Mouse (Mus musculus) MN1 (cell line): ENCODE data around the gene Mylpf.

Experiments used
- DNase-seq: peaks from one replicate; pipeline ENCODE4 v3.0.0-alpha.2; 2016; ENCODE audit warnings: low spot score

Mylpf gene

GRCm38 (mm10) chr7:127206606-127207005, 2.1 kb upstream of the Mylpf start:
- DNase-seq, result no peak

DNA sequence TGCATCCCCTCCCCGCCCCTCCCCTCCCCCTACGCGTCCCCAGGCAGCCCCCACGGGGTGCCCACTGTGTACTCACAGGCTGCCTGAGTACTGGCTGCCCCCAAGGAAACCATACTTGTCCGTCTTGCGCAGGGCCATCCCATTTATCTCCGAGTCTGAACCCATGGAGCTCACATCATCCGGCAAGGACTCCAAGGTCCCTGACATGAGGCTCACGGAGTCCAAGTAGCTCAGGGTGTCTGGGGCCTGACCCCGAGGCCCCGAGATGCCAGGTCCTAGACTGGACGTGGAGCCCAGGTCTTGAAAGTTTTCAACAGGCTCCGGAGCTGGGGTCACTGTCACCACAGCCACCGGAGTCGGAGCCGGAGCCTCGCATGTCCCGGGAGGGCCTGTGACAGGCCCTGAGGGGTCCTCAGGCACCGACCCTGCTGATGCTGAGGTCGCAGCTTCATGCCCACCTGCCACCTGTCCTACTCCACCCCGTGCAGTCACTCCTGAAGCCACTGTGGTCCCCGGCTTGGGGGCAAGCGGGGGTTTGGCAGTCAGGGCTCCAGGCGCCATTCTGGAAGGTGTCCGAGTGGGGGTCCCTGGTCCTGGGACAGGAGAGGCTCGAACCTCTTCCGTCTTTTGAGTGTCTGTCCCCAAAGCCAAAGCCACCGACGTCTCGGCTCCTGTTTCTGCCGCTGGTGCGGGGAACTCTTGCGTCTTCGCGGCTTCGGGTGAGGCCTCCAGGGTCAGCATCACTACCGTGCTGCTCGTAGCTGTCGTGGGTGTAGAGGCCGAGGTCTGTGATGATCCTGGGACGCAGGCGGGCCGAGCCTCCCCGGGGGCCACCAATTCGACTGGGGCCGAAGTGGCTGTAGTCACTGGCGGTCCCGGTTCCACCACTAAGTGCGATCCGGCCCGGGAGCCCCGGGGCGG, 1.1 kb upstream of the Mylpf start:
- DNase-seq, result peak; percentile 54

DNA sequence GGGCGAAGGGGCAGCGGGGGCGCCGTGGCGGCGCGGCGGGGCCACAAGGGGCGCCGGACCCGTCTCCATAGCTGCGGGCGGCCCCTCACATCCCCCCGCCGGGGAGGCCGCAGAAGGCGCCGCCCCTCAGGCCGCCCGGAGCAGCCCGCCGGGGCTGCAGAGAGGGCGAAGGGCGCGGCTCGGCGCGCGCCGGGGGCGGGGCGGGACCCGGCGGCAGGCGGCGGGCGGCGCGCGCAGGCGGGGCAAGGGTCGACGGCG, 466 bp upstream of the Mylpf start, which contains the start of gene Tbc1d10b:
Gene Tbc1d10b, minus strand, starts transcription at position 174 of the 258 bp plus-strand sequence.
- DNase-seq, result no peak

DNA sequence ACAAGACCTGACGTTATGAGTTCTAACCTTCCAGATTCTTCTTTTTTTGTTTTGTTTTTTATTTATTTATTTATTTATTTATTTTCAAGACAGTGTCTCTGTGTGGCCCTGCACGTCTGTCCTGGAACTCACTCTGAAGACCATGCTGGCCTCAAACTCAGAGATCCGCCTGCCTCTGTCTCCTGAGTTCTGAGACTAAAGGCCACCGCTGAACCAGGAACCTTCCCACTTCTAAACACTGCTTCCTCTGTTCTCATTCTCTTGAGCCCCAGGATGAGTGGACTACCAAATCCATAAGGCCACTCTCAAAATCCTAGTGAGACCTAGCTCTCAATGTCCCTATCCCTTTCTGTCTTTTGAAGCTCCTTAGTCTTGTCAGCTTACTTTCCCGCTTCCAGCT, 1.2 kb downstream of the Mylpf start:
- no peak for DNase-seq

- no peak for DNase-seq
Observed at GRCm38 (mm10) chr7:127210266-127210665, 1.6 kb downstream of the Mylpf start.

- no peak for DNase-seq
Observed at GRCm38 (mm10) chr7:127211014-127211745, 2.5 kb downstream of the Mylpf start.

DNA sequence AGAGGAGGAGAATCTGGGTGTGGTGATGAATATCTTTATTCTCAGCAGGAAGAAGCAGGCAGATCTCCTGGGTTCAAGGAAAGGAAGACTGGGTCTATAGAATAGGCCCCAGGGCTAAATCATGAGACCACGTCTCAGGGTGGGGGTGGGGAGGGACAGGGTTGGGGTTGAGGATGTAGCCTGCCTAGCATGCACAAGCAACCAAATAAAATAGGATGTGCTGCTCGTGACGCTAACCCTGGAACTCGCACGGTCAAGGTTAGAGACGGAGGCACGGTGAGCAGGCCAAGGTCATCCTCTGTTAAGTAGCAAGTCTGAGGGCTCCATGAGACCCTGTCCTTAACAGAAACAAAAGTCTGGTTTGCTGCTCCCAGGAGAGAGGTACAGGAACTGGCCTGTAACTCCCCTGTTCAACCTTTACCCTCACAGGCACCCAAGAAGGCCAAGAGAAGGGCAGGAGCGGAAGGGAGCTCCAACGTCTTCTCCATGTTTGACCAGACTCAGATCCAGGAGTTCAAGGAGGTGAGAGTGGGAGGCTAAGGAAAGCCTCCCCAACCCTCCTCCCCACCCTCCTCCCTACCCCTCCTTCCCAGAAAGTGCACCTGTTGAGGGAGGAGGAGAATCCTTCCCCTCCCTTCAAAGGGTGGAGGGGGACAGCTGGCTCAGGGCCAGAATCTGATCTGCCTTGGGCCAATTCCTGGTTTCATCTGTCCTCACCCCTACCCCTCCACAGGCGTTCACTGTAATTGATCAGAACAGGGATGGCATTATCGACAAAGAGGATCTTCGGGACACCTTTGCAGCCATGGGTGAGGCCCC, 4.0 kb downstream of the Mylpf start:
- DNase-seq, result no peak

- peak; percentile 71 for DNase-seq
Observed at GRCm38 (mm10) chr7:127213485-127213884, 4.8 kb downstream of the Mylpf start.

DNA sequence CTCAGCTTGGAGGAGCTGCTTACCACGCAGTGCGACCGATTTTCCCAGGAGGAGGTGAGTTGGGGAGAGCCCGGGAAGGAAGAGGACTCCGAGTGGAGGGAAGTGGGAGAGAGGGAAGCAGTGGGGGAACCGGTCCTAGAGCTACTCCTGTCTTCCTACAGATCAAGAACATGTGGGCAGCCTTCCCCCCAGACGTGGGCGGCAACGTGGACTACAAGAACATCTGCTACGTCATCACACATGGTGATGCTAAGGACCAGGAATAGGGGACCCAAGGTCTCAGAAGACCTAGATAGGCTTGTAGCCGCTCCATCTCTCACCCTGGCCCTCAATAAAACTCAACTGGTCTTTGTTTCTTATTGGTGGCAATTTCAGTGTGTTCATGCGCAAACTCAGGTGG, 5.2 kb downstream of the Mylpf start:
- peak; percentile 51 for DNase-seq

DNA sequence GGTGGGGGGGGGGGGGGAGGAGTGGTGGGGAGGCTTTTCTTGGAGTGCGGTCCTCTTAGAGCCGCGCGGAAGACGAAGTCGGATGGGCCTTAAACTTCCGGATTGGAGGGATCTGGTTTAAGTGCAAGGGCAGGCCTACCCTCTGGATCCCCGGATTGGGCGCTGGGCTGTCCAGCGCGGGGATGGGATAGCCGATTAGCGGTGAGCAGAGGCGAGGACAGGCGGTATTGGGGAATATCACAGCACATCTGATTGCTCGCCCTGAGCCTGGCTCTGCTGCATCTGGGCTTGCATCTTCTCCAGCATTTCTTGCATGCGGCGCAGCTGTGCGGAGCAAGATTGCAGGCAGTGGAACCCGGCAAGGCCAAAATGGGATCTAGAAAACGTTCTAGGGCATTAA, 5.8 kb downstream of the Mylpf start:
- peak; percentile 73 for DNase-seq

DNA sequence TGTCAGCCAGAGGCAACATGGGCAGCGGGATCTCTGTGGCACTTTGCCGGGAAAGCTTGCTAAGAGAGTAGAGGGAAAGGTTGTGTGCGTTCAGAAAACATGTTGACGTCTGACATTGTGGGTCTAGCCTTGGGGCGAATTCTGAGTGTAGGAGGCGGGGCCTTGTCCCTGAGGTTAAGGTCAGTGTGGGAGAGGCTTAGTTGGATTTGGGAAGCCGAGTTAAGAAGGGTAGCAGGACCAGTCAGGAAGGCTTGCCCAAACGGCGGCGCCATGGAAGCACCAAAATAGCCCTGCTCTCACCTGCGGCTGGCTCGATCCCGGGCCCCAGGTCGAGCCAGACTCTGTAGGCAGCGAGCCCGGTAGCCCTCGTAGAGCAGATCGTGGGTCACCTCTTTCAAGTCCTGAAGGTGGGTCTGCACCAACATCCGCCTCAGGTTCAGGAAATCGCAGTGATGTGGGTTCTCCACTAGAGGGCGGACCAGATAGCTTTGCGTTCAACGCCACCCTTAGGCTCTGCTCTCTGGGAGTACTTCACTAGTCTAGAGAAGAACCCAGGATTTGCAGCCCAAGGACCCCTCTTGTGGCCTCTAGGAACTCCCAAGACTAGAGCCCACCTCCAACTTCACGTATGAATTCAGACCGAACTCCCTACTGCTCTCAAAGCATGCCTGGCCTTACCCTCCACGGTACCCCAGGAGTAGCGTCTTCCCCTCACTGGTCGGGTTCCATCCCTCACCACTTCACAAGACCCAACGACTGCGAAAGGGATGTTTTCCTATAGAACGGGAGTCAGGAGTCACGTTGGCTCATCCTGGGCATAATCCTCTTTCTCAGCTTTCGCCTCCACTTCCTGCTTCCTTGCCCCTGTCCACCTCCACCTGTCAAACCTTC, 6.5 kb downstream of the Mylpf start:
- DNase-seq, result peak; percentile 82

DNA sequence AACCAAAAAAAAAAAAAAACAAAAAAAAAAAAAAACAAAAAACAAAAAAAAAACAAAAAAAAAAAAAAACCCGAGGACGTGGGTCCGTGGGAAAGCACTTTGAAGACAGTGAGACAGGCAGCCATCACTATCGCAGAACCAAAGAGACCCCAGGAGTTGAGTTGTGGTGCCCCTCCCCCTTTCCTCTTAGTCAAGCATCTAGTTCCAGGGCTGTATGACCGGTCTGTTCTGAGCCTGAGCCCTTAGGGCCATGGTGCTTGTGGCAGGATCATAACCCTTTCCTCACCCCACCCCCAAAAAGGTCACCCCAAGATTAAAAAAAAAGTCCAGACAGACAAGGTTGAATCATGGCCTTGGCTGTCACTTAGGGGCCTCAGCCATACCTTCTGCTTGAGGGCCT, 7.6 kb downstream of the Mylpf start:
- DNase-seq, result no peak

- no peak for DNase-seq
Observed at GRCm38 (mm10) chr7:127217475-127217874, 8.8 kb downstream of the Mylpf start.

DNA sequence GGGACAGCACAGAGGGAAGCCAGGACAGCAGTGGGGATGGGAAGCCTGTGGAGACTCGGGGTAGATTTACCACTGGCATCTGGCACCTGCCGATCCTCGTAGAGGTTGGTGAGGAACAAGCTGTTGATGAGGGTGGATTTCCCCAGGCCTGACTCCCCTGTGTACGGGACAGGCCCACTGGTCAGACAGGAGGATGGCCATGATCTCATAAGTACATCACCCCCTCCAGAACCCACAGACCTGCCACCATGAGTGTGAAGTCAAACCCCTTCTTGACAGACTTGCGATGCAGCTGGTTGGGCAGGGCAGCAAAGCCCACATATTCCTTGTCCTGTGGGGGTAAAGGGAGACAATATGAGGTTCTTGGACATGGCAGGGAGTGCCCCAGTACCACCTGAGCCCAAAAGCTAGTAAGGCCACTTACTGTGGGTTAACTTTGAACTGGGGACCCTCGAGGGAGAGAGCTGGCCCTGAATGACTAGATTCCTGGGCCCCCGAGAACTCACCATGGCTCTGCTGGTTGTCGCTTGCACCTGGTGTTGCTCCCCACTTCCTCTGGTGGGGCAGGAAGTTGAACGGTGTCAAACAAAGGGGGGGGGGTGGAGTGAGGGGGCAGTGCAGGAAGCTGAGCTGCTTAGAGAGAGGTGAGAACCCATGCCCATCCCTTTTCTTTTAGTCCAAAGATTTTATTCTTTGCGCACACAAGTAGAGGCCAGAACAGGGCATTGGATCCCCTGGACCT, 9.4 kb downstream of the Mylpf start:
- no peak for DNase-seq

DNA sequence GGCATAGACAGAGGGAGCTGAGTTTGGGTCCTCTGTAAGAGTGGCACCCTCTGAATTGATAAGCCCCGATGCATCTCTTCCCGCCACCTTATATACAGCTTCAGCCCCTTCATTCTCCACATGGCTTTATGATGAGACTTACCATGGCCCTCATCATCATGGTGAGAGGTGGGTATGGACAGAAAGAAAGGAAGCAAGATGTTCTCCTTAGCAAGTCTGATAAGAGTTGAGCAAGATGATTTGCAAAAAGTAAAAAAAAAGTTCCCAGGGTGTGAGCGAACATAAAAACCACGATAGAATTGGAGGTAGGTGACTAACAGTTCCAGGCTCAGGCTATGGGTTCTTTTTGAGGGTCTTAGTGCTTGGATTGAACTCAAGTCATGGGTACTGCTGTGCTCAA, 10.0 kb downstream of the Mylpf start:
- no peak for DNase-seq

DNA sequence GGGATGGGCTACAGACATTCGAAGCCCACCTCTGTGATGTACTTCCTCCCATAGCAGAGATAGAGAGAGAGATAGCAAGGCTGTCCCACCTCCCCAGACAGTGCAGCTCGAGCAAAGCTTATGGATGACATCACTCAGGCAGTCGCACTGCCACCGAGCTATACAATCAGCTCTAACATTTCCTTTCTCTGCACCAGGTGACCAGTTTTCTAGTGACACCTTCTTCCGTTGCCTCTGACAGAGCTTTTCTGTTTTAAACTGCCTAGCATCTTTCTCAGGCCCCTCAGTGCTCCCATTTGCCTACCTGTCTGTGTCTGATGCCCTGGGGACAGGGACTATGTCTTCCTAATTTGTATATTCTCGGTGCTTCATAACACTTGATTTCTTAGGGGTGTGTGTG, 11.8 kb downstream of the Mylpf start:
- no peak for DNase-seq

- no peak for DNase-seq
Observed at GRCm38 (mm10) chr7:127223106-127223505, 14.4 kb downstream of the Mylpf start.

DNA sequence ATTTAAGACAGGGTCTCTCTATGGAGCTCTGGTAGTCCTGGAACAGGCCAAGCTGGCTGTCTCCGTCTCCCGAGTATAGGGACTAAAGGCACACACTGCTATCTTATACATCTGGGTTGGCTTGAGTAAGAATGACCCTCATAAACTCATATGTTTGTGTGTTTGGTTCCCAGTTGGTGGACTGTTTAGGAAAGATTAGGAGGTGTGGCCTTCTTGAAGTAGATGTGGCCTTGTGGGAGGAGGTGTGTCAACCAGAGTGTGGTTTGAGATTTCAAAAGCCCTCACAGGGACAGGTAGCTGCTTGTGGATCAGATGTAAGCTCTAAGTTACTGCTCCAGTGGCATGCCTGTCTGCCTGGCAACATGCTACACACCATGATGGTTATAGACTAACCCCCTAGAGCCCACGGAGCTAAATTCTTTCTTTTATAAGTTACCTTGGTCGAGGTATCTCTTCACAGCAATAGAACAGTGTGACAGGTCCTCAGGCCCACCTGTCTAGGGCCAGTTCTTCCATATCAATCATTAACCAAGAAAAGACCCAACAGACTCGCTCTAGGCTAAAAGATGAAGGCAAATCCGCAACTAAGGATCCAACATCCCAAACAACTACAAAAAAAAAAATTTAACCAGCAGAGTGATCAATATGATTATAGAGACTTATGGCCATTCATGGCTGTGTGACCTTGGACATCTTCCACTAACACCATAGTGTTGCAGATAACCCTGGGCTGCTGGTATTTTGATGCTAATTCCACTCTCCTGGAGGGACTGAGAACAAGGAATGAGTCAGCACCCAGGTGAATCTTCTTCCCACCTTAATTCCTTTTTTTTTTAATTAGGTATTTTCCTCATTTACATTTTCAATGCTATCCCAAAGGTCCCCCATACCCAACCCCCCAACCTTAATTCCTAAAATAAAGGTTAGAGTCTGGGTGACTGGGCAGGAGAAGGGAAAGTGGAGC, 15.1 kb downstream of the Mylpf start:
- no peak for DNase-seq

- no peak for DNase-seq
Observed at GRCm38 (mm10) chr7:127224616-127225015, 15.9 kb downstream of the Mylpf start.
